Mouse (Mus musculus) left cerebral cortex, adult 18-20 months (tissue): ENCODE data around the gene Ggta1. TPM values are rescaled to one million over a fixed set of nuclear protein-coding genes. Genes with fewer than 3 reads are reported as not detected.

ENCODE experiments used
- DNase-seq, 2 experiments: peaks; one replicate each; pipeline ENCODE4 v3.0.0; 2021 to 2022; ENCODE audit warnings: low spot score in 2 of 2, mixed read lengths in 1 of 2
- total RNA-seq, 2 experiments: library from RNA; stranded (reverse); gene quantifications; 2 replicates each; pipeline ENCODE4 v1.2.3; 2021

The Ggta1 gene
- total RNA-seq, 2 experiments from 2014 or later: 3.3 to 3.6 TPM

DNA sequence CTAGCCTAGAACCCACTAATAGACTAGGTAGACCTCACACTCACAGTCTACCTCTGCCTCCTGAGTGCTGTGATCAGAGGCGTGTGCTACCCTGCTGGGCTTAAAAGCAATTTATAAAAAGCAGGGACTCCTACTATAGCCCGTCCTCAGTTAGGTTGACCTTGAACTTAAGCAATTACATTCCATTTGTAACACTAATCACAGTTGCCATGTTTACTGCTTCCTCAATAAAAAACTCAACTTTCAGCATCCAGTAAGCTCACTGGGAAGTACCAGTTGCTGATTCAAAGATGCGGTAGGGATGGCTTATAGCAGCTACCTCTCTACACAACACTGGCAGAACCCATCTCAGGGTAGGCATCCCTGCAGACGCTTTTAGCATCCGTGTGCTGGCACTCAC is 19.7 kb downstream of the Ggta1 start:
- no peak for DNase-seq

DNA sequence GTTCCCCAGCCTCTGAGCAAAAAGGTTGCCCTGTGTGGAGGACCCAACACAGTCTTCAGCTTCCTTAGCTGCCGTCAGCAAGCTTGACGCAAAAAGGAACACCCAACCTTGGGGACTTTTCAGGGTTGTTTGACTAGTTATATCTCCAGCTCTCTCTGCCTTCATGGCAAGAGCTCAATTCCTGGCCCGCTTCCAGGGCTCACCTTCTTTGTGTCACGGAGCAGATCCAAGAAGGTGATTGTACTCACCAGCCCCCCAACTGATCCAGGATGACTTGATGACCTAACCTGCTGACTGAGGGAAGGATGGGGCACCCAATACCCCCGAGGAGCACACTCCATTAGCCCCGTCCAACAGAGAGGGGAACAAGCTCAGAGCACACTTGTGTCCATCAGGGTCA is 21.0 kb downstream of the Ggta1 start:
- no peak for DNase-seq

DNA sequence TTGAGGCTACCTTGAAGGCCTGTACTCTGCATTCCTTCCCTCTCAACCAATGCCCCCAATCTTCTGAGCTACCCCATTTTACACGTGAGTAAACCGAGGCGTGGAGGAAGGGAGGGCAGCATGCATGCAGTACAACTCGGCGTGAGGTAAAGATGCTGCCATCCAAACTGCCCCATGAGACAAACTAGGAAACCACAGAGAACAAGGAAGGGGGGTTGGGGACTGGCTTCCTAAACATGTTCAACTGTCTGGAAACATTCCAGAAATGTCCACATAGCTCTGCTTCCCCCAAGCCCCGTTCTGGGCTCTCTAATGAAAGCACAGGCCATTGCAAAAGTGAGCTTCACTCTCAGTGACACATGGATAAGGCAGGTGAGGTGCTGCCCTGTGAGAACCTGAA is 21.6 kb downstream of the Ggta1 start:
- DNase-seq: no peak

DNA sequence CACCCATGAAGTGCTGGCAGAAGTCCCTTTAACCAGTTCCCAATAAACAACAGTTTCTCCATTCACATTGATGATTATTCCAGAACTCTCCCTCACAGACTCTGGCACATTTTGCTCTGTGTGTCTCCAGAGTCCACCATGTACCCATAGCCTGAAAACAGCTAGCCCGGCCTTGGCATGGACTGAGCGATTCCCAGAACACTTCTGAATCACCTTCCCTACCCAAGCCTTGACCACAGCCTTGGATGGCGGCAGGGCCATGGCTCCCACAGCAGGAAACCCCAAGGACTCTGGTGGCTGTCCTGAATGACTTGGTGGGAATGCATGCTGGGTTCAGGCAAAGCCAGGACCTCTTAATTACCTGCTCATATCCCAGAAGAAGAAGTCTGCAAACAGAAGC is 22.6 kb downstream of the Ggta1 start:
- DNase-seq: no peak

DNA sequence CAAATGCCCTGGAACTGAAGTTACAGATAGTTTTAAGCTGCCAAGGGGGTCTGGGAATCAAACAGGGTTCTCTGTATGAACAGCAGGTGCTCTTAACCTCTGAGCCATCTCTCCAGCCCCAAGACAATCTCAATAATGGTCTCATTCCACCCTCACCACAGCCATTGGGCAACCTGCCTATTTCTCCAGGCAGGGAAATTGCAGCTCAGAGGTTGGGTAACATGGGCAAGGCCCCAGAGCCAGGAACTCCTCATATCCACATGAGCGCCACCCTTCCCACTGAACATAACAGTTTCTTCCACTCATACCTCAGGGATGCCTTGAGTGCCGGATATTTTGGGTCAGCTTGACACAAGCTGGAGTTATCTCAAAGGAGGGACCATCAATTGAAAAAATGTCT is 25.2 kb downstream of the Ggta1 start:
- no peak for DNase-seq

DNA sequence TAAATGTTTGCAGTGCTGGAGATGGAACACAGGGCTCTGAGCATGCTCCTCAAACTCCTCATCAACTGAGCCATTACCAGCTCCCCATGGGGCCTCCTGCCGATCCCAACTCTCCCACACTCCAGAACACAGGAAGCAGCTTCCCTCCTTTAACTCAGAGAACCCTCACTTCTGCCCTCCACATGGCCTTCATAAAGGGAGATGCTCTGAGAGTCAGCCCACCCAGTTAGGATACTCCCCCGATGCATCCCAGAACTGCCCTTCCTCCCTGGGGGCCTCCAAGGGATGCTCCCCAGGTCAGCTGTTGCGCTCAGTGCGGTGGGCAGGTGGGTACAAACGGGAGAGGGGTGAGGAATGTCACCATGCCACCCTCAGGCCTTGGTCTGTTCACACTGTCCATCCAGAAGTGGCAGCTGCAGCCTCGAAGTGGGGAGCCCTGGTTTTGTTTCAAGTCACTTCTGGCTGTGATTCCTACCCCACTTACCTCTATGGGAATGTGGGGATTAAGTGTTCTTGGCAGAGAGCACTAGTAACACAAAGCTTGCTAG is 28.4 kb downstream of the Ggta1 start:
- DNase-seq: no peak

DNA sequence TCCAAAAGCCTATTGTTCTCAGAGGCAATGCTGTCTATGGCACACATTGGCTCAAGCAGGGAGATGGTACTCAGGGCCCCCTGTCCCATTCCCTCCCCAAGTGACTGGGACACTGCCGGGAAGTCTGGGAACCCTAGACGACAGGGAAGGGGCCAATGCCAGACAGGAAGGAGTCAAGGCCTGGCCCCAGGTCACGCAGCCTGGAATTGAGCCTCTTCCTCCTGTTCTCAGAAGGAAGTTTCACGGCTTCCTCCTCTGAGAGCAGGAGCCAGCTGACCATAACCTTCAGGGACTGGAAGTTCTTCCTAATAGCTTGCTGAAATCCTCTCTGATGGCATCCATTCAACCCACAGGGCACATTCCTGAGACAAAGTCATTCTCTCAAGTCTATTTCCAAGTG is 29.6 kb downstream of the Ggta1 start:
- DNase-seq: no peak

DNA sequence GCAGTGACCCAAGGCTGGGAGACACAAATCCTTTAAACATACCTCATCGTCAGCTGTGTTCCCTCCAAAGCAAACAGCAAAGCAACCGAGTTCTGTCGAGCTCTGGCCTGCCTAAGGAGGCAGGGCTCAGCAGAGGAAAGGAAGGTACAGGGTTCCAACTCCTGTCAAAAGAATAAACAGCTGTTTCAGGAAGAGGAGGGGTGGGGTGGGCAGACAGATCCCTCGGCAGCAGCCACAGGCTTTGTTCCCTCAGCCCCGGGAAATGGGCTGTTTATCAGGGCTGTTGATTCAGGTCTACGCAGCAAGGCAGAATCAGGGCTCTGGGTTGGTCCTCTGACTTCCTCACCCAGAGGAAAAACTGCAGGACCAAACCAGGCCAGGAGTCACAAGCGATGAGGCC is 30.6 kb downstream of the Ggta1 start:
- no peak for DNase-seq

DNA sequence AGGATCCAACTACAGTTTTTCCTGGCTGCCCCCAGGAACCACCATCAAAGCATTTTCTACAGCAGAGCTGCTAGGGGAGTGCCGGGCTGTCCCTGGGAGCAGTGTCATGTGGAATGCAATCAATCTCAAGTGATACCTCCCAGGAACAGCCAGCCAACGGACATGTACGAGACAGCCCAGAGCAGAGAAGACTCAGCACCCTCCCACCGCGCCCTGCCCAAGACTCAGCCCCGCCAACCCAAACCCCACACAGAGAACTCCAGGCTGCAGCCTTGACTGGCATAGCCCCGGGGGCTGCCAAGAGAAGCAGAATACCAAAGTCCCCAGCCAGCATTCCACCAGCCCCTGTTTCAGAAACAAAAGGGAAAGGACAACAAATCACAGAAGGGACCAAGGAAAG is 31.0 kb downstream of the Ggta1 start:
- DNase-seq: no peak

DNA sequence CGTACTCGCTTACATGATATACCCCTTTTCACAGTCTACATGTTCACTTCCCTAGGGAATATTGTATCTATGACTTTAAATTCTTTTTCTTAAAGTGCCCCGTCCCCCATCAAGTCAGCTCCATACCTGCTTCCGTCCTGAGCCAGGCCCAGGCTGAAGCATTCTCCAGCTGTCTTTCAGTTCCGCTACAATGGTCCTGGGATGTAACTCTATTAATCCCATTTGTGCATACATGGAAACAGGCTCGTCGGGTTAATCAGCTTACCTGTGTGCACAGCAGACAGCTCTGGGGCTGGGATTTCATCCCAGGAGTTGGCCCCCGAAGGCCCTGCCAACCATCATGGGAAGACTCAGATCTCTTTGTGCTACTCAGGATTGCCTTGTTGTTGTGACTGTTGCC is 32.2 kb downstream of the Ggta1 start:
- no peak for DNase-seq

DNA sequence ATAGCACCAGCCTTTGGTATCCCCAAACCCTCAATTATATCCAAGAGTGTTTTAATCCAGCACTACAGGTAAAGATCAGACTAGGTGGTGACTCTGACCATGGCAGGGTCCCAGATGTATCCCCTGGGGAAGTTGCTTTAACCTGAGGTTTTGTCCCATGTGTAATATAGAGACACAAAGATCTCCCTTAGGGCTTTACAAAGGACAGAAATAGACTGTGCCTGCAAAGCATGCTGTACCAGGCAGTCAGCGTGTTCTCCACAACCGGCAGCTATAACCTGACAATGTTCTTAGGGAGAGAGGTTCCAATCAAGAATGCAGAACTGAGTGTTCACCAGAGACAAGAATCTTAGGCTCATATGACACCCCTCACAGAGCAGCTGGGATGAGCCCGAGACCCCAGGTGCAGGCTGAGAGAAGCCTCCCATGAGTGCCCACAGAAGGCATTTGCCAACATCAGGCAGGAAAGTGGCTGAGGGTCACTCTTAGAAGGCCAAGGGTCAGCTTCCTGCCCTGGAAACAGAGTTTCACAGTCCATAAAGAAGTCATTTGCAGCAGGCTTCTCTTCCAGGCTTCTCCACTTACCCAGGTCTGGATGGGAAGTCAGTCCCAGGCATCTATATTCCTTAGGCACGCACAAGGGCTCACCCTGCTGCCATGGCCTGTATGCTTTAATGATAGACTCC is 34.3 kb downstream of the Ggta1 start:
- no peak for DNase-seq

DNA sequence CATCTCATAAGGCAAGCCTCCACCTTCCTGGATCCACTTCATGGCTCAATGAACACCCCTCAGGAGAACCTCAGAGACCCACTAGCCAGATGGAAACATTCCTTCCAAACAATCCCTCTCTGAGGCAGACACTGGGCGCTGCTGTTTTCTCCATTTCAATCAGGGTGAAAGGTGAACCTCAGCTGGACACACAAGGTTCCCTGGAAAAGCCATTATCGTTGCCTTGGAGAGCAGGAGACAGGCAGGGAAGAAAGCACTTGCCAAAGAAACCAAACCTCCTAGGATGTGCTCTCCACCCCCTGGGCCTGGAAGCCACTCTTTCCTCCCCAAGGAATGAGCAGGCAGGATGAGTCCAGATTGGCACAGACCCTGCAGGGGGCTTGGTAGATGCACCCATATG is 35.5 kb downstream of the Ggta1 start:
- DNase-seq: no peak

DNA sequence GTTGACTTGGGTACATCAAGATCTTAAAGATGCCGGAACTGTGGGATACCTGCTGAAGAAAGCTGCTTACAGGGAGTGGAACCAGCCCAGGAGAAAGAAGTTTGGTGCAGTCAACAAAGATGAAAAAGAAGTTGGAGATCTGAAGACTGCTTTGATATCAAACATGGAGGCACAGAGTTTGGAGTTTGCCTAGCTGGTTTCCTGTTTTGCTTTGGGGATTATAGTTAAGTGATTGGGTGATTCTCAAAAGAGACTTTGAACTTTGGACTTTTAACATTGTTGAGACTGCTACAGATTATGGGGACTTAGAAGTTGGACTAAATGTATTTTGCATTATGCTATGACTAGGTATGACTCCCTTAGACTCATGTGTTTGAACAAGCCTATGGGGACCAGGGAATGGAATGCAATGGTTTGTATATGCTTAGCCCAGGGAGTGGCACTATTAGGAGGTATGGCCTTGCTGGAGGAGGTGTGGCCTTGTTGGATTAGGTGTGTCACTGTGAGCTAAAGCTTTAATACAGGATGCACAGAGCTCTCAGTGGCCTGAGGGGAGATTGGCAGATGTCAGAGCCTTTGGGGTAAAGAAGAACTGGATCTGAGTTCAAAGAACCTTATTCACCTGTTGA is 39.2 kb downstream of the Ggta1 start:
- no peak for DNase-seq

DNA sequence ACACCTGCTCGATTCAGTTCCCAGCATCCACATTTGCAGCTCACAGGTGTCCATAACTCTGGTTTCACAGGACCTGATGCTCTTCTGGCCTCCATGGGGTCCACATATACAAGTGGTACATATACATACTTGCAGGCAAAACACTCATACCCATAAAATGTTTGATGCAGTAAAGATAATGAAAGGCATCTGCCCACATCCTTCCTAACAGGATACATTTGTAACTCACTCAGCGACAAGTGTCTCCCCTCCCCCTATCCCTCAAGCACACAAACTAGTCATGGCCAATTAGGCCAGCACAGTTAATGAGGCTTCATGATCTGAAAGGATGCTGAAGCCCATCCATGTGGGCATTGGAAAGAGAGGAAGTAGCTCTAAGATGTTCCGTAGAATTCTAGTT is 40.6 kb downstream of the Ggta1 start:
- DNase-seq: no peak

DNA sequence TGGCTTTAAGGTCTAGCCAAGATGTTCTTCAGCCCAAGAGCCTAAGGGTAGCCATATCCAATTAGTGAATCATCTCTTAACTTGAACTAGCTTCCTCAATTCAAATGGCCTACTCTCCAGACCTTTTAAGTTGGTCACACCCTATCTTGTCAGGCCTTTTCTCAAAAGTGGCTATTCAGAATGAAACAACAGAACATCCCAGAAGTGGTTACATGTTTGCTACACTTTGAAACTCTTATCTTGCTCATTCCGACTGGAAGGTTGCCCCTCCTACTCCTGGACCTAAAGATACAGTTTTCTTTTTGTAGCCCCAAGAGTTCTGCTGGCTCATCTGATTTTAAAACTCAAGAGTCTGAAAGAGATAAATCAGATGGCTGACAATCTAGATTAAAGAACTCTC is 42.4 kb downstream of the Ggta1 start:
- no peak for DNase-seq

DNA sequence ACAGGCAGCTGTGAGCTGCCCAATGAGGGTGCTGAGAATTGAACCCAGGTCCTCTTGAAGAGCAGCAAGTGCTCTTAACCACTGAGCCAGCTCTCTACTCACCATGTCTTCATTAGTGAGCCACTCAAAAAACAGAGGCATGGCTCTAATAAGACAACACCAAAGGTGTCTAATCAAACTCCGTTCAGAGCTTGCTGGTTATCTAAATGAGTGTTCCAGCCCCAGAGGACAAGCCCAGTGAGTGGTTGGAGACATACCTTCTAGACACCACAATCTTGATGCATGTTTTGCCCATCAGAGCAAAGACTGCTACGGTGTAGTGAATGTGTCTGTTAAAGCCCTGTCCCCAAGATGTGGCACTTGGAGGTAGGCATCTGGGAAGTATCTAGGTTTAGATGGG is 43.4 kb downstream of the Ggta1 start:
- DNase-seq: no peak

DNA sequence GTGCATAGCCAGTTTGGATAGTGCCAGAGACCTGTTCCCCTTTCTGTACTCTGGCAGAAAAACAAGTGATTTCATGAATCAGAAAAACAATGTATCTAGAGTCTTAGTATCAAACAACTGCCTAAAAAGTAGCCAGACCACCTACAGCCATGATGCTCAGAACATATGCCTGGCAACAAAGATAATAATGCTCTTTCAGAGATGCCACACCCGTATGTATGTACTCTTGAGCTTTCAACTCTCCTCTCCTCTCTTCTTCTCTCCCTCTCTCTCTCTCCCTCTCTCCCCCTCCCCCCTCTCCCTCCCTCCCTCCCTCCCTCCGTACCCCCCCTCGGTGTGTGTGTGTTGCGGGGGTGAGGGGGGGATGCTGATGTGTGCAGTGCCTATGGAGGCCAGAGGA is 43.8 kb downstream of the Ggta1 start:
- DNase-seq: no peak

DNA sequence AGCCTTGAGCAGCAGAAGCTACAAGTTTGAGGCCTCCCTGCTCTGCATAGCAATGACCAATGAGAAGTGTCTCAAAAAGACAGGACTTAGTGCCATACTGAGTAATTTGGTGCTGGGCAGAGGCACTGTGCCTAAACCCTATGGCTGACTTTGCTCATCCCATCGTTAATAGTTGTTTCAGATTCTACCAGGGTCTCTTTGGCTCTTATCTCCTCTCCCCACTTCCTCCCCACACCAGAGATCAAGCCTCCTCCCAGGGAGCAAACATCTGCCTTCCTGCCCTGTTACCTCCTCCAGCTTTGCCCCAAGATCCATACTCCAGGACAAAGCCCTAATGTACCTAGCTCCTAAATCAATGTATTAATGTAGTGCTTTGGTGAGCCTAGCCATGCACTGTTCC is 45.8 kb downstream of the Ggta1 start:
- no peak for DNase-seq

DNA sequence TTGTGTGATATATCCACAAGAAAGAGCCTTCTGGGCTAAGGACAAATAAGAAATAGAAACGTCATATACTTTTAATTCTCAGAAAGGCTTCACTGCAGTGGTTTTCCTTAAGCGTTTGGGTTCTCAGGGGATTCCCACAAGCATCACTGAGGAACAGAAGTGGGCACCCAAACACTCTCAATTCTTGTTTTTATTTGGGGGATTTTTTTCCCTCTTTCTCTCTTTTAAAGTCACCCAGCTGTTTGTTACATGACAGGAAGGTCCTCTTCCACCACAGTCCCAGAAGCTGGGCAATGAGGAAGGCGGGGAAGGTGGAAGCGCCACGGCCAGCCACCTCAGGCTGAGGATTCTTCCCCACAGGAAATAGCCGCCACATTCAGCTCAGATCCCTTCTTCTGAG is 46.6 kb downstream of the Ggta1 start:
- no peak for DNase-seq

DNA sequence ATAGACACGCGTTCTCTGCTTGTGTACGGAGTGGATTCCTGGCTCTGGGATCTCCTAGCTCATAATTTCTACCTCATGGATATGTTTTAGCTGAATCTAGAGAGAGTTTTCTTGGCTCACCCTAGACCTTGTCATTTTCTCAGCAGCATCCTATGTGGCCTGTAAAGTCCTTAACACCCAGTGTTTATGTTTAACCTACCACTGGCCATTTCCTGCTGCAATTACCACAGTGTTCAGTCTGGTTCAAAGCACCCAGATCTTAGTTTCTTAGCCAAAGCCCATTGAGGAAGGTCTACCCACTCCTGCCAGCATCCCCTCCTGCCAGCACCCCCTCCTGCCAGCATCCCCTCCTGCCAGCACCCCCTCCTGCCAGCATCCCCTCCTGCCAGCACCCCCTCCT is 50.2 kb downstream of the Ggta1 start:
- DNase-seq: no peak

DNA sequence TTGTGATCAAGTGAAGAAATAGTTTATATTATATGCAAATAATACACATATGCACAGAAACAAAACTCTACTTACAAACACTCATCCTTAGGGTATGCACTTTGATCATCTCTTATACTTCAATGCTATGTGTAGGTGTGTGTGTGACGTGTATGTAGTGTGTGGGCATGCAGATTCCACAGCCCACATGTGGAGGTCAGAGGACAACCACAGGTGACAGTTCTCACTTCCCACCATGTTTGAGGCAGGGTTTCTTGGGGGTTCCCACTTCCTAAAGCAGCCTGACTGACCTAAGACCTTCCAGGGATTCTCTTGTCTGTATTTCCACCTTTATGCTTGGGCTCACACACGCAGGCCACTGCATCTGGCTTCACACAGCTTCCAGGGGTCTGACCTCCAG is 50.8 kb downstream of the Ggta1 start:
- DNase-seq: no peak

DNA sequence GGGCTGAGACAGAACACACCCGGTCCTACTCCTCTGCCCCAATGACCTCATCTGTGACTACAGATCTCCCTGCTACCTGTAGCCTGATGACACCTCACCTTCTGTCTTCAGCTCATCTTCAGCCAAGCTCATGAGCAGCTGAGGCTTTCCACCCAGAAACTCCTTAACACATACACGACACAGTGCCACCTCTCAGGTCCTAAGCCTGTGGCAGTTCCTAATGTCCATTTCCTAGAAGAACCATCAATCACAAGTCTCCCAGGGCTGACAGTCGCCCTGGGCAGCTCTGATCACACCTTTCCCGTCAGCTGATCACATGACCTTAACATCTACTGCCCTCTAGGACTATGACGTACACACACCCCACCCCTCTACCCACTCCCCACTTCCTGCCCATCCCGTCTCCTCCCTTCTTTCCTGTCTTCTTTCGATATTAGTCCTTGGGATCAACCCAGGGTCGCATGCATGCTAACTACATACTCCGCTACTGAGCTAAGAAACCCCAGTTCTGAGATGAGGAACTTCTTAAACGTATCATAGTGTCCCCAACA is 51.3 kb downstream of the Ggta1 start:
- DNase-seq: no peak

DNA sequence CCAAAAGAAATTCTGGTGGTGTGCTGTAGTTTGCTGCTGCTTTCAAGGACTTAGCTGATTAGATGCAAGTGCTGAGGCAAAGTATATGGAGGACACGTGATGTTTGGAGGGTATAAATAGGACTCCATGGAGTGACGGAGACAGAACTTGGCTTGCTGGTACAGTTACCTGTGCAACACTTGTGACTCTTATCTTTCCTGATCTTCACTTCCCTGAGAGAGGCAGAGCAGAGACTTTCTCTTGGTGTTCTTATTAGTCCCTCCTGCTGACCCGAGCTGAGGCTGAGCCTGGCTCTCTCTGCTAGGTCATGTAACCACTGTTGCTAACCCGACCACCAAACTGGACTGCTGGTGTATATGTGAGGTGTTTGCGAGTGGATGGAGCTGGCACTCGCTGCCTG is 53.6 kb downstream of the Ggta1 start:
- no peak for DNase-seq
